Mouse (Mus musculus) heart, embryonic 15.5 days (tissue): ENCODE measurements at regions not wholly inside any gene's neighbourhood (a gene's known extent, or its start where the extent isn't known, plus 50 kb on each side); places are given as distances from the start of the nearest gene placed in this dataset.

Source experiments
- ATAC-seq: fragments of 200-750 bp; cut with Nextera tagmentation; replicated peaks from 2 replicates; pipeline ENCODE4 v1.8.0; 2017; ENCODE audit warnings: low read depth, moderate TSS enrichment; ENCODE audit not compliant: insufficient number of reproducible peaks, insufficient read depth, low FRiP score
- H3K27ac ChIP-seq: fragments of 300-500 bp; sonication (generic); 2 replicates; pipeline ENCODE4 v1.5.1; 2015; ENCODE audit warnings: mild to moderate bottlenecking, inconsistent platforms
- H3K27me3 ChIP-seq: fragments of 300-500 bp; sonication (generic); 2 replicates; pipeline ENCODE4 v1.6.1; 2015; ENCODE audit warnings: inconsistent platforms
- H3K36me3 ChIP-seq: fragments of 300-500 bp; sonication (generic); 2 replicates; pipeline ENCODE4 v1.6.1; 2015; ENCODE audit warnings: mild to moderate bottlenecking, inconsistent platforms
- H3K4me1 ChIP-seq: fragments of 300-500 bp; sonication (generic); replicated peaks from 2 replicates; pipeline ENCODE4 v1.6.1; 2015; ENCODE audit warnings: inconsistent platforms
- H3K4me2 ChIP-seq: fragments of 300-500 bp; sonication (generic); 2 replicates; pipeline ENCODE4 v1.6.1; 2015; ENCODE audit warnings: inconsistent platforms, mild to moderate bottlenecking, moderate library complexity
- H3K4me3 ChIP-seq: fragments of 300-500 bp; sonication (generic); 2 replicates; pipeline ENCODE4 v1.5.1; 2015; ENCODE audit warnings: mild to moderate bottlenecking, inconsistent platforms
- H3K9ac ChIP-seq: fragments of 300-500 bp; sonication (generic); 2 replicates; pipeline ENCODE4 v1.6.1; 2015; ENCODE audit warnings: mild to moderate bottlenecking, inconsistent platforms
- H3K9me3 ChIP-seq: fragments of 300-500 bp; sonication (generic); replicated peaks from 2 replicates; pipeline ENCODE4 v1.6.1; 2016; ENCODE audit warnings: inconsistent platforms
- WGBS: fragments of 180-500 bp; shearing (Covaris S2); methylation state at CpG from one replicate; pipeline ENCODE4 v1.1.7; 2015; ENCODE audit warnings: mixed read lengths; 5-methylcytosine and 5-hydroxymethylcytosine counted together

- H3K4me2 ChIP-seq: no peak overlapping the region
- no peaks in the 10 kb centered on the region; the same call in 1 of the 2 replicates for H3K4me1 ChIP-seq
- no peaks in the 10 kb centered on the region for H3K36me3 ChIP-seq
- no peak overlapping the region for H3K4me3 ChIP-seq
- ATAC-seq: no peak
- no peak overlapping the region for H3K27ac ChIP-seq
- no peaks in the 10 kb centered on the region for H3K9me3 ChIP-seq
- no peak overlapping the region for H3K9ac ChIP-seq
- H3K27me3 ChIP-seq: no peaks in the 10 kb centered on the region
Measured at GRCm38 (mm10) chr5:47185868-47186267, 797.1 kb upstream of the Slit2 start.

GRCm38 (mm10) chr5:47202164-47202914 is 780.6 kb upstream of the Slit2 start:
- no peak for ATAC-seq
- H3K9ac ChIP-seq: no peak overlapping the region
- no peak overlapping the region for H3K4me2 ChIP-seq
- H3K4me1 ChIP-seq: no peaks in the 10 kb centered on the region
- H3K27ac ChIP-seq: no peak overlapping the region
- H3K27me3 ChIP-seq: no peaks in the 10 kb centered on the region
- no peak overlapping the region for H3K4me3 ChIP-seq
- WGBS: 70% methylated on average over 3 of the region's 3 CpGs
- H3K9me3 ChIP-seq: no peaks in the 10 kb centered on the region
- no peaks in the 10 kb centered on the region for H3K36me3 ChIP-seq

DNA sequence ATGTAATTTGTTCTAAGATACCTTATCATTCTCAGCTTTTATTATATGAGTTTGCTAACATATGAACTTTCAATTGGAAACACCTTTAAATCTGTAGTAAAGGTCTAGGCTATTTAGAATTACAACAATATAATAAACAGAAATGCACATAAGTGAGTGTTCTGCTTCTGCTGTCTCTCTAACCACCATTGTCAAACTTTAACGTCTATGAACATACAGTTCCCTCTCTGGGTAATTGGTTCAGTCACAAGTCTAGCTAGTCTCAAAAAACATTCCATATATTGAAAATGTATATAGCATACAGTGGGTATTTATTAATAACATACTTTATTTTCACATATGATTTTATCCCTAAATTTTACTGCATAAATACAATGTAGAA is 780.0 kb upstream of the Slit2 start:
- ATAC-seq: no peak
- H3K4me1 ChIP-seq: no peaks in the 10 kb centered on the region
- H3K4me2 ChIP-seq: no peak overlapping the region
- no peak overlapping the region for H3K27ac ChIP-seq
- no peaks in the 10 kb centered on the region for H3K9me3 ChIP-seq
- no peaks in the 10 kb centered on the region for H3K27me3 ChIP-seq
- H3K9ac ChIP-seq: no peak overlapping the region
- WGBS: 68% methylated on average over 1 of the region's 1 CpGs
- no peak overlapping the region for H3K4me3 ChIP-seq
- H3K36me3 ChIP-seq: no peaks in the 10 kb centered on the region

- no peak for ATAC-seq
- Histone ChIP-seq H3K4me1 (no peaks in the 10 kb centered on the region), H3K4me2 (no peak overlapping the region), H3K9ac (no peak overlapping the region), H3K36me3 (no peaks in the 10 kb centered on the region), H3K27me3 (no peaks in the 10 kb centered on the region), H3K9me3 (no peaks in the 10 kb centered on the region), H3K4me3 (no peak overlapping the region), H3K27ac (no peak overlapping the region)
- WGBS: 55% methylated on average over 1 of the region's 1 CpGs
Measured at GRCm38 (mm10) chr5:47210542-47210941, 772.4 kb upstream of the Slit2 start.

DNA sequence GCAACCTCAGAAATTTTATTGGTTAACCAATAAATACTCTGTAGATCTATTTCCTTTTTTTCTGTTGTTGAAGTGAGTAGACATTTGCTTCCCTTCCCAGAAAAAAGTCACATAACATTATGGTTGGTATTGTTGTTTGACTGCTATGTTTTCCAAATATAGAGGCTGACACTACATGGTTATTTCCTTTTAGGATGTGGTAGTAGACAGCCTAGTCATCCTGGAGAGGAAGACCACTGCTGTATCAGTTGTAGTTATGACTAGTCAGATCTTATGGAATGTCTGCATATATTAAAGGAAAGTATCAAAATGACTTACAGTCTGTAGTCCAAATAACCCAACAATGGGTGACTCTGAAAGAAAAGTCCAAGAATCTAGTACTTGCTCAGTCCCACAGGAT is 767.5 kb upstream of the Slit2 start:
- no peak overlapping the region for H3K27ac ChIP-seq
- no peaks in the 10 kb centered on the region for H3K9me3 ChIP-seq
- no peak for ATAC-seq
- H3K9ac ChIP-seq: no peak overlapping the region
- no peaks in the 10 kb centered on the region for H3K4me1 ChIP-seq
- H3K4me3 ChIP-seq: no peak overlapping the region
- H3K27me3 ChIP-seq: no peaks in the 10 kb centered on the region
- H3K36me3 ChIP-seq: no peaks in the 10 kb centered on the region
- H3K4me2 ChIP-seq: no peak overlapping the region

- no peak for ATAC-seq
- no peak overlapping the region for H3K27ac ChIP-seq
- H3K9ac ChIP-seq: no peak overlapping the region
- H3K36me3 ChIP-seq: no peaks in the 10 kb centered on the region
- no peaks in the 10 kb centered on the region for H3K27me3 ChIP-seq
- WGBS: 56% methylated on average over 1 of the region's 1 CpGs
- no peaks in the 10 kb centered on the region for H3K4me1 ChIP-seq
- no peak overlapping the region for H3K4me3 ChIP-seq
- H3K9me3 ChIP-seq: no peaks in the 10 kb centered on the region
- no peak overlapping the region for H3K4me2 ChIP-seq
Measured at GRCm38 (mm10) chr5:47225247-47225646, 757.7 kb upstream of the Slit2 start.

GRCm38 (mm10) chr5:47236094-47236493 is 746.8 kb upstream of the Slit2 start:
- 48% methylated on average over 1 of the region's 1 CpGs for WGBS
- H3K4me2 ChIP-seq: no peak overlapping the region
- H3K27ac ChIP-seq: no peak overlapping the region
- no peak for ATAC-seq
- no peaks in the 10 kb centered on the region for H3K27me3 ChIP-seq
- H3K4me1 ChIP-seq: no peaks in the 10 kb centered on the region; the same call in 1 of the 2 replicates
- no peak overlapping the region for H3K9ac ChIP-seq
- H3K9me3 ChIP-seq: no peaks in the 10 kb centered on the region
- H3K36me3 ChIP-seq: no peaks in the 10 kb centered on the region
- no peak overlapping the region for H3K4me3 ChIP-seq

- peak overlapping the region; percentile 70 for H3K27ac ChIP-seq
- H3K27me3 ChIP-seq: no peaks in the 10 kb centered on the region
- no peak overlapping the region for H3K9ac ChIP-seq
- H3K4me1 ChIP-seq: no peaks in the 10 kb centered on the region; the same call in 1 of the 2 replicates
- H3K4me3 ChIP-seq: no peak overlapping the region
- no peak for ATAC-seq
- H3K4me2 ChIP-seq: no peak overlapping the region
- no peaks in the 10 kb centered on the region for H3K36me3 ChIP-seq
- WGBS: 40% methylated on average over 2 of the region's 2 CpGs
- H3K9me3 ChIP-seq: no peaks in the 10 kb centered on the region
Measured at GRCm38 (mm10) chr5:47240060-47240459, 742.9 kb upstream of the Slit2 start.

- Histone ChIP-seq H3K4me2 (0 out of 2 replicates have a peak overlapping the region, but pooled peaks have one; percentile 15), H3K36me3 (no peaks in the 10 kb centered on the region), H3K27me3 (no peaks in the 10 kb centered on the region), H3K9ac (no peak overlapping the region), H3K27ac (peak overlapping the region; percentile 70), H3K4me1 (no peaks in the 10 kb centered on the region; the same call in 1 of the 2 replicates), H3K4me3 (no peak overlapping the region), H3K9me3 (no peaks in the 10 kb centered on the region)
- WGBS: 48% methylated on average over 7 of the region's 7 CpGs
- no peak for ATAC-seq
Measured at GRCm38 (mm10) chr5:47240586-47240985, 742.4 kb upstream of the Slit2 start.

DNA sequence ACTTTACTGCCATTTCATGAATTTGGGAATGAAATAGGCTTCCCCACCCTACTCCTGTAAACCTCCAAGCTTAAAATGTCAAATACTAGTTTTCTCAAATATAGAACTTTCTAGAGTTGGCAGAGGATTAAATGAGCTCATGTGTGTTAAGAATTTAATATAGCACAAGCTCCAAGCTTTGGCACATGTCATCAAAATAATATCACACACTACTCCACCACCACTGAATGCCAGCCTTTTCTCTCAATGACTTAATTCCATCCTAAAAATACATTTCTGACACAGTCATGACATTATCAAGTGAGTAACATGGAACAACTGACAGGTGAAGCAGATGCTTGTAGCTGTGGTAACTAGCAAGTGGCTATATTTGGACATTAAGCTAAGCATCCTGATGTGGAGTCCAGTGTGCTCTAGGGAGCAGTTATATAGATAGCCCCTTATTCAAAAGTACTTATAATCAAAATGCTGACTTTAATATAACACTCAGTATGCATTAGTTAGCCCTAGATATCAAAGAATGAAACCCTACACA is 728.0 kb upstream of the Slit2 start:
- Histone ChIP-seq H3K4me2 (no peak overlapping the region), H3K27ac (0 out of 2 replicates have a peak overlapping the region, but pooled peaks have one; percentile 37), H3K4me1 (no peaks in the 10 kb centered on the region; the same call in 1 of the 2 replicates), H3K9me3 (no peaks in the 10 kb centered on the region), H3K4me3 (no peak overlapping the region), H3K9ac (no peak overlapping the region), H3K36me3 (no peaks in the 10 kb centered on the region), H3K27me3 (no peaks in the 10 kb centered on the region)
- ATAC-seq: peak; percentile 66; the same call in 1 of the 2 replicates

- no peak for ATAC-seq
- H3K9me3 ChIP-seq: no peaks in the 10 kb centered on the region
- WGBS: 61% methylated on average over 5 of the region's 5 CpGs
- no peak overlapping the region for H3K9ac ChIP-seq
- H3K4me1 ChIP-seq: no peaks in the 10 kb centered on the region
- H3K27ac ChIP-seq: no peak overlapping the region
- no peak overlapping the region for H3K4me3 ChIP-seq
- H3K4me2 ChIP-seq: no peak overlapping the region
- H3K36me3 ChIP-seq: no peaks in the 10 kb centered on the region
- no peaks in the 10 kb centered on the region for H3K27me3 ChIP-seq
Measured at GRCm38 (mm10) chr5:47261658-47262411, 721.1 kb upstream of the Slit2 start.
